Mouse (Mus musculus): ENCODE data around the gene Arpc1b. TPM values are rescaled to one million over a fixed set of nuclear protein-coding genes. Genes with fewer than 3 reads are reported as not detected.
"Not testable (repeated sequence)": the region's sequence is repeated elsewhere in the genome, so short reads cannot be mapped to it uniquely, and the experiment has no call there.

Arpc1b gene
- polyA plus RNA-seq, 1 experiment: 77.2 TPM

DNA sequence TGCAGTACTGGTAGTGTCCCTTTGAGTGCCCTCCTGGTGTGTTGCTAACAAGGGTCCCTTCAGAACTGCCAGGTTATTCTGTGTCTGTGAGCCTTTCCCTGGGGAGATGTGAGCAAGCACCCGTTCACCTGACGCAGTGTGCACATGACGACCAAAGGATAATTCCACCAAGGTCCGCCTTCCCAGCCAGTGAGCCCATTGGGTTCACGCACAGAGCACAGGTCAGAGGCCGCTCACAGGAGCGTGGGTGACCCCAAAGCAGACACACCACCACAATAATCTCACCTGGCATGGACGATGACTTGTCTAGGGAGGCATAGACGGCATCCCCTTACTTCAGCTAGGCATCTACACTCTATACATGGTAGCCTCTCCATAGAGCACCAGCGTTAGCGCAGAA is 12.6 kb upstream of the Arpc1b start:
- H3K4me1 ChIP-seq (ENCODE audit: control insufficient read depth, insufficient read depth, insufficient read length, low read length); H3K4me3 ChIP-seq (ENCODE audit: insufficient read depth, low read depth, low read length); H3K27ac ChIP-seq (replicated peaks; ENCODE audit: low read depth, low read length): not testable (repeated sequence)

DNA sequence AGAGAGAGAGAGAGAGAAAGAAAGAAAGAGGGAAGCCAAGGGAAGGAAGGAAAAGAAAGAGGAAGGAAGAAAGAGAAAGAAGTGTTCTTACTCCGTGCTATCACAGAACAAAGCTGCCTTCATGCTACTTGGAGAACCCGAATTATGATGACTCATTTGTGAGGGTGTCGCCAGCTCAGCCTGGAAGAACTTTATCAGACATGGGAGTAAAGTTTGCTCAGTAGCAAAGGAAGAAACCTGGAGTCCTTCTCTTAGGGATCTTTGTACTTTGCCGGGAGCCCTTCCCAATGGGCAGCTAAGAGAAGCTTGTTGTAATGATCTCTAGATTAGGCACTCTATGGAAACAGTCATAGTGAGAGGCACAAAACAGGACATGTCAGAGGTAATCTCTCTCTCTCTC is 11.3 kb upstream of the Arpc1b start:
- H3K4me1 ChIP-seq (ENCODE audit: control insufficient read depth, insufficient read depth, insufficient read length, low read length): no peaks in the 10 kb centered on the region
- no peak overlapping the region for H3K4me3 ChIP-seq (ENCODE audit: insufficient read depth, low read depth, low read length)
- no peak overlapping the region for H3K27ac ChIP-seq (replicated peaks; ENCODE audit: low read depth, low read length)

- Histone ChIP-seq H3K4me3 (ENCODE audit: insufficient read depth, low read depth, low read length) (no peak overlapping the region), H3K27ac (replicated peaks; ENCODE audit: low read depth, low read length) (no peak overlapping the region), H3K4me1 (ENCODE audit: control insufficient read depth, insufficient read depth, insufficient read length, low read length) (no peaks in the 10 kb centered on the region)
Observed at GRCm38 (mm10) chr5:145104328-145104727, 9.7 kb upstream of the Arpc1b start.

- no peak overlapping the region for H3K4me3 ChIP-seq (ENCODE audit: insufficient read depth, low read depth, low read length)
- no peak overlapping the region for H3K27ac ChIP-seq (replicated peaks; ENCODE audit: low read depth, low read length)
- no peaks in the 10 kb centered on the region for H3K4me1 ChIP-seq (ENCODE audit: control insufficient read depth, insufficient read depth, insufficient read length, low read length)
Observed at GRCm38 (mm10) chr5:145105694-145106275, 8.2 kb upstream of the Arpc1b start.

DNA sequence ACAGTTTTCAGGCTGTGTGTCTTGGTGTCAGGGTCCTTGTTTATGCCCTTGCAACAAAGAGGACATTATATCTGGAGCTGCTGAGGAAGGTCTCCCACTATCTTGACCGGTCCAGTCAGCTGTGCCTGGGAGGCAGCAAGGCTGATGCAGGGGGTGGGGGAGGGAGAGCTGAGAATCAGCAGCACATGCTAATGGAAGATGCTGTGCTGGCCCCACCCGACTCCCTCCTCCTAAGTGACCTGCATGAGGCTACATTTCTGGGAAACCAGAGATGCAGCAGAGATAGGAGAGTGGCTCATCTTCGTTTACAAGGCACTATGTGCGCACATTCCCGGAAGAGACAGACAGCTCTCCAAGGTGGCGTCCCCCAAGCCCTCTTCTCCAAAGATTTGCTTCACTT is 3.6 kb upstream of the Arpc1b start:
- Histone ChIP-seq H3K4me1 (ENCODE audit: control insufficient read depth, insufficient read depth, insufficient read length, low read length) (no peaks in the 10 kb centered on the region), H3K27ac (replicated peaks; ENCODE audit: low read depth, low read length) (no peak overlapping the region), H3K4me3 (ENCODE audit: insufficient read depth, low read depth, low read length) (no peak overlapping the region)

- Histone ChIP-seq H3K27ac (replicated peaks; ENCODE audit: low read depth, low read length) (no peak overlapping the region), H3K4me3 (ENCODE audit: insufficient read depth, low read depth, low read length) (no peak overlapping the region), H3K4me1 (ENCODE audit: control insufficient read depth, insufficient read depth, insufficient read length, low read length) (peaks cover 5% of the 10 kb centered on the region; the same call in 1 of the 2 replicates)
Observed at GRCm38 (mm10) chr5:145112566-145112965, 1.4 kb upstream of the Arpc1b start.

DNA sequence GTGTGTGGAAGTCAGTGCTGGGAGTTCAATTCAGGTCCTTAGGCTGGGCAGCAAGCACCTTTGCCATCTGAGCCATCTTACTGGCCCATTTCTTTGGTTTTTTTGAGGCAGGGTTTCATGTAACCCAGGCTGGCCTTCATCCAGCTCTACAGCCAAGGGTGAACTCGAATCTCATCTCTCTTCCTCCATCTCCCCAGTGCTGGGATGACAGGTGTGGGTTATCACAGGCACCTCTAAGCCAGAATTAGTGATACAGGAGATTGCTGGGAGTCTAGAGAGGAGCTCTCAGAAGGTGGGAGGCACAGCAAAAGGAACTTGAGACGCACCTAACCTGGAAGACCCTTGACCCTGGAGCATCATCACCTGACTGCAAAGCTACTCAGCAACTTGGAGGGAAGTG is 599 bp upstream of the Arpc1b start:
- H3K4me1 ChIP-seq (ENCODE audit: control insufficient read depth, insufficient read depth, insufficient read length, low read length): peaks cover 10% of the 10 kb centered on the region
- no peak overlapping the region for H3K27ac ChIP-seq (replicated peaks; ENCODE audit: low read depth, low read length)
- H3K4me3 ChIP-seq (ENCODE audit: insufficient read depth, low read depth, low read length): peak overlapping the region; percentile 88

- peaks cover 11% of the 10 kb centered on the region for H3K4me1 ChIP-seq (ENCODE audit: control insufficient read depth, insufficient read depth, insufficient read length, low read length)
- peak overlapping the region; percentile 88 for H3K4me3 ChIP-seq (ENCODE audit: insufficient read depth, low read depth, low read length)
- peak overlapping the region; percentile 92 for H3K27ac ChIP-seq (replicated peaks; ENCODE audit: low read depth, low read length)
Observed at GRCm38 (mm10) chr5:145114606-145115473, 825 bp downstream of the Arpc1b start.

GRCm38 (mm10) chr5:145115736-145116135 is 1.7 kb downstream of the Arpc1b start:
- Histone ChIP-seq H3K4me1 (ENCODE audit: control insufficient read depth, insufficient read depth, insufficient read length, low read length) (peaks cover 15% of the 10 kb centered on the region), H3K27ac (replicated peaks; ENCODE audit: low read depth, low read length) (peak overlapping the region; percentile 85), H3K4me3 (ENCODE audit: insufficient read depth, low read depth, low read length) (peak overlapping the region; percentile 35)

DNA sequence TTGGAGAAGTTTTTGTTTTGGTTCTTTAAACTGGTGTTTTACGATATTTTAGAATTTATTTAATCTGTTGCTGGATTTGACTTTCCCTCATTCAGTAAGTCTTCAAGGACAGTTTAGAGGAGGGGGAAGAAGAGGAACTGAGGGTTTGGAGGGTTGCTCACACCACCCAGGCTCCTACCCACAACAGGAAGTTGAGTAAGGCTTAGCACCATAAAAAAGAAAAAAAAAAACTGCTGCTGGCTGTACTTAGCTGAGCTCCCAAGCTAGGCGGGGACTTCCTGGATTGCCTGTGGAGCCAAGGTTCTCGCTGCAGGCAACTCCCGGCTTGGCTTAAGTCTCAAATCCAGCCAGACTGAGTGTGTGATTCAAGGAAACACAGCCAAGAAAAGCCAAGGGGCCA is 2.3 kb downstream of the Arpc1b start:
- Histone ChIP-seq H3K4me1 (ENCODE audit: control insufficient read depth, insufficient read depth, insufficient read length, low read length) (peaks cover 21% of the 10 kb centered on the region), H3K27ac (replicated peaks; ENCODE audit: low read depth, low read length) (peak overlapping the region; percentile 85), H3K4me3 (ENCODE audit: insufficient read depth, low read depth, low read length) (peak overlapping the region; percentile 35)

DNA sequence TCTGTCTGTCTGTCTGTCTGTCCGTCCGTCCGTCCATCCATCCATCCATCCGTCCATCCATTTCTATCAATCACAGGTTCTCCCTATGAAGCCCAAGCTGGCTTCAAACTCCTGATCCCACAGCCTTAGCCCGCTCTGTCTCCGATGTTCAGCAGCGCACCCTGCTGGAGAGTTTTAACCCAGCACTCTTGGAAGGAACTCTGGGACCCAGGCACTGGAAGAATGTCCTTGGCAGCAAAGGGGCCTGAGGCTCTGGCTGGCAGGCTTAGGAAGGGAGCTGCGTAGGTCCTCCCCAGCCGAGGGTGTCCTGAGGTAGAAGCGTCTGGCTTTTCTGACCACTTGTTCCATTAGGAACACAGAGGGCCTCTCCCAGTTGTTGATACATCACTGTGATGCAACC is 2.9 kb downstream of the Arpc1b start:
- Histone ChIP-seq H3K4me3 (ENCODE audit: insufficient read depth, low read depth, low read length) (peak overlapping the region; percentile 32), H3K27ac (replicated peaks; ENCODE audit: low read depth, low read length) (peak overlapping the region; percentile 77), H3K4me1 (ENCODE audit: control insufficient read depth, insufficient read depth, insufficient read length, low read length) (peaks cover 22% of the 10 kb centered on the region)

DNA sequence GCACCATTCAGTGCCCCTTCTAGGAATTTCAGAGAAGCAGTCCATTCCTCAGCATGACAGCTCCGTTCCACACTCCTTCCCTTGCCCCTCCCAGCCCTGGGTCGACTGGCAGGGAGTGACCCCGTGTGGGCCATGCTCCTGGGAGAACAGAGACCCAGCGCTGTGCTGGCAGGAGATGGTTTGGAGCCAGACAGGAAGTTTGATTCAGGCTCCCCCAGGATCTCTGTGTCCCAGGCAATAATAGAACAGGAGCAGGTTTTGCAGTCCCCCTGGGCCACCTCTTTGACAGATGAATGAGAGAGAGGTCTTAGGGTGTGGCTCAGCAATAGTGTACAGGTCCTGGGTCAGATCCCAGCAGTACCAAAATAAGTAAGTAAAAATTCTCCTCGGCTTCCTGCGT is 4.0 kb downstream of the Arpc1b start:
- Histone ChIP-seq H3K4me1 (ENCODE audit: control insufficient read depth, insufficient read depth, insufficient read length, low read length) (peaks cover 22% of the 10 kb centered on the region), H3K4me3 (ENCODE audit: insufficient read depth, low read depth, low read length) (no peak overlapping the region), H3K27ac (replicated peaks; ENCODE audit: low read depth, low read length) (no peak overlapping the region)

DNA sequence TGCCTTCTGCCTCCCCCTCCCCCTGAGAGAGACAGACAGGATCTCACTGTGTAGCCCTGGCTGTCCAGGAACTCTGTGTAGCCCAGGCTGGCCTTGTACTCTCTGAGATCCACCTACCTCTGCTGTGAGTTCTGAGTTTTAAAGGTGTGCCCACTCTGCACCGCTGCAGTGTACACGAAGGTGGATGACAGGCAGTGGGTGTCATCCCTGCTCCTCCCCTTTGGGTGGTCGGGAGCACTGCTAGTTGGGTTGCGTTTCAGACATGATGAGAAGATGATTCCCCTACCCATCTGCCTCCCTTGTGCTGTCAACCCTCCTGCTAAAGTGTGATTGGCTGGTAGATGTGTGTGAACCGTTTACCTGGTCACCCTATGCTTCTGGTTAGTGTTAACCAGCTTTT is 4.4 kb downstream of the Arpc1b start:
- Histone ChIP-seq H3K4me1 (ENCODE audit: control insufficient read depth, insufficient read depth, insufficient read length, low read length) (peaks cover 22% of the 10 kb centered on the region), H3K27ac (replicated peaks; ENCODE audit: low read depth, low read length) (0 out of 2 replicates have a peak overlapping the region, but pooled peaks have one; percentile 29), H3K4me3 (ENCODE audit: insufficient read depth, low read depth, low read length) (no peak overlapping the region)

DNA sequence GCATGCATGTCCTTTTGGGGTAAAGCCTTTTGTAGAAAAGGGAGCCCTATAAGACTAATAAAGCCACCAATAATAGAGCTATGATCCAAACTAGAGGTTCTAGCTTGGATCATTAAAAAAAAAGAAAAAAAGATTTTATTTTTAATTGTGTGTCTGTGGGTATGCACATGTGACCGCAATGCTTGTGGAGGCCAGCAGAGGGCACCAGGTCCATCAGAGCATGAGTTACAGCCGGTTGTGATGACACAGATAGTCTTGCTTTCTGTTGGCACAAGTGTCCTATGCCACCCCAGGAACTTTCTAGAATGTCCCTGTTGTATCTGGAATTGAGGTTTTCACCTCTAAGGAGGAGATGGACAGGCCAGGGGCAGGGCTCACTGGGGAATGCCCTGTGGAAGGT is 5.4 kb downstream of the Arpc1b start:
- Histone ChIP-seq H3K4me3 (ENCODE audit: insufficient read depth, low read depth, low read length) (no peak overlapping the region), H3K27ac (replicated peaks; ENCODE audit: low read depth, low read length) (no peak overlapping the region), H3K4me1 (ENCODE audit: control insufficient read depth, insufficient read depth, insufficient read length, low read length) (peaks cover 22% of the 10 kb centered on the region)

- Histone ChIP-seq H3K27ac (replicated peaks; ENCODE audit: low read depth, low read length) (no peak overlapping the region), H3K4me3 (ENCODE audit: insufficient read depth, low read depth, low read length) (no peak overlapping the region), H3K4me1 (ENCODE audit: control insufficient read depth, insufficient read depth, insufficient read length, low read length) (peaks cover 21% of the 10 kb centered on the region)
Observed at GRCm38 (mm10) chr5:145120921-145121320, 6.9 kb downstream of the Arpc1b start.

- Histone ChIP-seq H3K4me1 (ENCODE audit: control insufficient read depth, insufficient read depth, insufficient read length, low read length) (peaks cover 12% of the 10 kb centered on the region), H3K27ac (replicated peaks; ENCODE audit: low read depth, low read length) (no peak overlapping the region), H3K4me3 (ENCODE audit: insufficient read depth, low read depth, low read length) (no peak overlapping the region)
Observed at GRCm38 (mm10) chr5:145123396-145123795, 9.4 kb downstream of the Arpc1b start.
